Mouse (Mus musculus) splenic B cell, adult 2 months (primary cell): ENCODE results near the gene Hnf1a.

ENCODE experiments used
- DNase-seq: peaks from one replicate; pipeline ENCODE4 v3.0.0-alpha.2; 2011; ENCODE audit warnings: low read depth, low spot score
- H3K27me3 ChIP-seq: 2 replicates; pipeline ENCODE4 v1.6.1; 2012; ENCODE audit warnings: mild to moderate bottlenecking, low read length, moderate library complexity, mixed read lengths; ENCODE audit not compliant: control insufficient read depth, poor library complexity, insufficient read depth, severe bottlenecking
- H3K36me3 ChIP-seq: 2 replicates; pipeline ENCODE4 v1.6.1; 2012; ENCODE audit warnings: mild to moderate bottlenecking, low read length, moderate library complexity, mixed read lengths; ENCODE audit not compliant: control insufficient read depth, poor library complexity, insufficient read depth, severe bottlenecking

Hnf1a gene

GRCm38 (mm10) chr5:114970824-114971227, at the start of gene Hnf1a:
Hnf1a (minus strand) TSS chr5:114971094.
- DNase-seq: no peak
- Histone ChIP-seq H3K36me3 (no peaks in the 10 kb centered on the region), H3K27me3 (no peaks in the 10 kb centered on the region)

GRCm38 (mm10) chr5:115018813-115019212, 47.9 kb upstream of the Hnf1a start:
- no peaks in the 10 kb centered on the region for H3K27me3 ChIP-seq
- no peak for DNase-seq

GRCm38 (mm10) chr5:115018270-115018669, 47.4 kb upstream of the Hnf1a start:
- no peak for DNase-seq
- 0 out of 2 replicates have a peak, but pooled peaks cover 1% of the 10 kb centered on the region for H3K36me3 ChIP-seq
- no peaks in the 10 kb centered on the region for H3K27me3 ChIP-seq

More at GRCm38 (mm10) chr5:115018813-115019212, 47.9 kb upstream of the Hnf1a start:
- H3K36me3 ChIP-seq: 0 out of 2 replicates have a peak, but pooled peaks cover 1% of the 10 kb centered on the region

GRCm38 (mm10) chr5:115015121-115015520, 44.2 kb upstream of the Hnf1a start:
- Histone ChIP-seq H3K36me3 (0 out of 2 replicates have a peak, but pooled peaks cover 1% of the 10 kb centered on the region), H3K27me3 (no peaks in the 10 kb centered on the region)
- DNase-seq: no peak

GRCm38 (mm10) chr5:115014570-115014969, 43.7 kb upstream of the Hnf1a start:
- DNase-seq: no peak
- 0 out of 2 replicates have a peak, but pooled peaks cover 1% of the 10 kb centered on the region for H3K36me3 ChIP-seq
- H3K27me3 ChIP-seq: no peaks in the 10 kb centered on the region

- no peak for DNase-seq
- Histone ChIP-seq H3K27me3 (no peaks in the 10 kb centered on the region), H3K36me3 (0 out of 2 replicates have a peak, but pooled peaks cover 1% of the 10 kb centered on the region)
These were observed 42.5 kb upstream of the Hnf1a start for GRCm38 (mm10) chr5:115013436-115013835.

GRCm38 (mm10) chr5:115011519-115012261, 40.8 kb upstream of the Hnf1a start:
- no peaks in the 10 kb centered on the region for H3K27me3 ChIP-seq
- H3K36me3 ChIP-seq: 0 out of 2 replicates have a peak, but pooled peaks cover 1% of the 10 kb centered on the region
- DNase-seq: peak; percentile 64

- Histone ChIP-seq H3K27me3 (no peaks in the 10 kb centered on the region), H3K36me3 (0 out of 2 replicates have a peak, but pooled peaks cover 1% of the 10 kb centered on the region)
- no peak for DNase-seq
These were observed 40.3 kb upstream of the Hnf1a start for GRCm38 (mm10) chr5:115011217-115011518.

GRCm38 (mm10) chr5:115010577-115011216, 39.8 kb upstream of the Hnf1a start, which contains the start of gene Sppl3:
Sppl3 (plus strand) TSS chr5:115011137.
- peak; percentile 95 for DNase-seq
- 0 out of 2 replicates have a peak, but pooled peaks cover 1% of the 10 kb centered on the region for H3K36me3 ChIP-seq
- no peaks in the 10 kb centered on the region for H3K27me3 ChIP-seq

- no peak for DNase-seq
- H3K36me3 ChIP-seq: 0 out of 2 replicates have a peak, but pooled peaks cover 1% of the 10 kb centered on the region
- H3K27me3 ChIP-seq: no peaks in the 10 kb centered on the region
These were observed 39.1 kb upstream of the Hnf1a start for GRCm38 (mm10) chr5:115009961-115010360.

- no peak for DNase-seq
- H3K27me3 ChIP-seq: no peaks in the 10 kb centered on the region
- no peaks in the 10 kb centered on the region for H3K36me3 ChIP-seq
These were observed 38.2 kb upstream of the Hnf1a start for GRCm38 (mm10) chr5:115009143-115009542.

GRCm38 (mm10) chr5:115008307-115008706, 37.4 kb upstream of the Hnf1a start:
- H3K27me3 ChIP-seq: no peaks in the 10 kb centered on the region
- no peak for DNase-seq

GRCm38 (mm10) chr5:115007768-115008167, 36.9 kb upstream of the Hnf1a start:
- no peak for DNase-seq

More at GRCm38 (mm10) chr5:115008307-115008706, 37.4 kb upstream of the Hnf1a start:
- no peaks in the 10 kb centered on the region for H3K36me3 ChIP-seq

GRCm38 (mm10) chr5:115003224-115003873, 32.5 kb upstream of the Hnf1a start:
- Histone ChIP-seq H3K36me3 (no peaks in the 10 kb centered on the region), H3K27me3 (no peaks in the 10 kb centered on the region)
- no peak for DNase-seq

More at GRCm38 (mm10) chr5:115007768-115008167, 36.9 kb upstream of the Hnf1a start:
- Histone ChIP-seq H3K27me3 (no peaks in the 10 kb centered on the region), H3K36me3 (no peaks in the 10 kb centered on the region)

GRCm38 (mm10) chr5:115002781-115003180, 31.9 kb upstream of the Hnf1a start:
- H3K27me3 ChIP-seq: no peaks in the 10 kb centered on the region
- no peak for DNase-seq

More at GRCm38 (mm10) chr5:115002781-115003180, 31.9 kb upstream of the Hnf1a start:
- H3K36me3 ChIP-seq: no peaks in the 10 kb centered on the region
